Mouse (Mus musculus): Measurements from ENCODE around the gene Gm12569.

Gene Gm12569

GRCm38 (mm10) chr11:51220308-51220707 is at the start of gene Gm12569:
Gm12569 (plus strand) TSS chr11:51220473.
- DNase-seq (ENCODE audit: low spot score) = no peak

GRCm38 (mm10) chr11:51202726-51203125 is 17.5 kb upstream of the Gm12569 start:
- no peak for DNase-seq (ENCODE audit: low spot score)

- DNase-seq (ENCODE audit: low spot score) = no peak
Measured at GRCm38 (mm10) chr11:51207758-51208157, 12.5 kb upstream of the Gm12569 start.

GRCm38 (mm10) chr11:51211426-51211825 is 8.8 kb upstream of the Gm12569 start:
- no peak for DNase-seq (ENCODE audit: low spot score)

- DNase-seq (ENCODE audit: low spot score) = no peak
Measured at GRCm38 (mm10) chr11:51214021-51214420, 6.3 kb upstream of the Gm12569 start.

- no peak for DNase-seq (ENCODE audit: low spot score)
Measured at GRCm38 (mm10) chr11:51219396-51219980, 785 bp upstream of the Gm12569 start.

GRCm38 (mm10) chr11:51227104-51227503 is 6.8 kb downstream of the Gm12569 start:
- DNase-seq (ENCODE audit: low spot score) = no peak

- DNase-seq (ENCODE audit: low spot score) = no peak
Measured at GRCm38 (mm10) chr11:51234626-51235025, 14.4 kb downstream of the Gm12569 start.

GRCm38 (mm10) chr11:51242897-51243296 is 22.6 kb downstream of the Gm12569 start:
- DNase-seq (ENCODE audit: low spot score) = no peak

GRCm38 (mm10) chr11:51257006-51257405 is 36.7 kb downstream of the Gm12569 start:
- DNase-seq (ENCODE audit: low spot score) = no peak

GRCm38 (mm10) chr11:51261680-51262219 is 41.5 kb downstream of the Gm12569 start, which contains the start of gene Clk4:
Clk4 (plus strand) TSS chr11:51261730.
- no peak for DNase-seq (ENCODE audit: low spot score)

GRCm38 (mm10) chr11:51262342-51263285 is 42.3 kb downstream of the Gm12569 start, which contains the start of gene BC049762:
BC049762 (minus strand) TSS chr11:51263046.
- DNase-seq (ENCODE audit: low spot score) = peak; percentile 99

- DNase-seq (ENCODE audit: low spot score) = peak; percentile 48
Measured at GRCm38 (mm10) chr11:51263286-51263831, 43.1 kb downstream of the Gm12569 start.

- peak; percentile 81 for DNase-seq (ENCODE audit: low spot score)
Measured at GRCm38 (mm10) chr11:51264352-51264751, 44.1 kb downstream of the Gm12569 start.

GRCm38 (mm10) chr11:51265326-51265725 is 45.1 kb downstream of the Gm12569 start:
- DNase-seq (ENCODE audit: low spot score) = peak; percentile 33

GRCm38 (mm10) chr11:51274418-51274817 is 54.1 kb downstream of the Gm12569 start:
- DNase-seq (ENCODE audit: low spot score) = no peak

All from lung, postnatal 25 days (tissue).